Mouse (Mus musculus) thymus, postnatal 14 days (tissue): ENCODE results near the gene Srgap1.
A peak's percentile ranks its signal among the peaks of the same experiment; 100 is the strongest.

Source experiments
- DNase-seq: peaks from one replicate; pipeline ENCODE4 v3.0.0; 2021

Srgap1 gene

GRCm38 (mm10) chr10:121877906-121878305 lies 169.2 kb downstream of the Srgap1 start:
- no peak for DNase-seq

DNA sequence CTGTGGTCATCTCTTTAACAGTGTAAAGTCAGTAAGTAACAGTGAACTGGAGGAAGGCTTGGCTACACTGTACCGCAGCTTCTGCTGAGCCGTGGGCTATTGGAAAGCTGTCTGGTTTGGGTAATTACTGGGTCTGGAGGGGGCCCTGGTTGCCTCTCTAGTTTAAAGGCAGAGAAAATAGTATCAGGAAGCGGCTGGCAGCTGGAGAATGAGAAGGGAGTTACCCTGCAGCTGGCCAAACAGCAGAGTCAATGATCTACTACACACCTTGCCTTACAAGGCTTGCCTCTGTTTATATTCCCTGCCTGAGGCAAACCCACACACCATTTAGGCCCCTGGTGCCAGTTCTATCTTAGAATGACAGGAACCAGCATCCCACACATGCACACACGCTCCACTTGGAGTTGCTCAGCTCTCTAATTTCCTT lies 174.0 kb downstream of the Srgap1 start:
- DNase-seq: no peak

GRCm38 (mm10) chr10:121869941-121870340 lies 177.2 kb downstream of the Srgap1 start:
- DNase-seq: no peak

GRCm38 (mm10) chr10:121868255-121868654 lies 178.9 kb downstream of the Srgap1 start:
- DNase-seq: no peak

DNA sequence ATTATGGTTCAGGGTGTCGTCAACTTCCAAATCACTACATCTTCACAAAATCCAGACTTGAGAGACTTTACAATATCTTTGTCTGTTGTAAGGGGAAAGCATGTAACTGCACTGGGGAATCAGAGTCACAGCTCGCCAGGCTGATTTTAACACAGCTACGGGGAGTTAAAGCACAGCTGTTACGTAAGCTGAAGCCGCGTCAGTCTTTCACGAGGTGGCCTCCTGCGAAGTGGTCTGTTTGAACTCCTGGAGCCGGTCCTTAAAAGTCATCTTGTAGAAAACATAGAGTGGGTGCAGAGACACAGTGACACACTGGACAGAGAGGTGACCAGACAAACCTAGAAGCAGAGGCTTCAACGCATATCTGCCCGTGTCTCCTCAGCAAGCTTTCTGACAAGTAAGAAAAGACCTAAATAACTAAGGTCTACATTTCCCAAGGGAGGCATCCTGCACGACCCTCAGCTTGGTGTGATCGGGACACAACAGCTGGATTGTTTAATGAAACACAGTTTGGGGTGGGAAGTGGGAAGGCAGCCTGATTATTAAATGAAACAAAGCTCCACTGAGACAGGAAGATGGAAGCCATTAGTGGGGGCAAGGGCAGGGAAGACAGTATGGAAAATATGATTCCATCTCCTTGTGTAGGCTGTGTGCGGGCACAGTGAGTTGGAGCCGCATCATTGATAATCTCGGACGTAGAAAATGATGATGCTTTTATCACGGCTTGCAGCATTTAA lies 181.4 kb downstream of the Srgap1 start:
- DNase-seq: no peak

DNA sequence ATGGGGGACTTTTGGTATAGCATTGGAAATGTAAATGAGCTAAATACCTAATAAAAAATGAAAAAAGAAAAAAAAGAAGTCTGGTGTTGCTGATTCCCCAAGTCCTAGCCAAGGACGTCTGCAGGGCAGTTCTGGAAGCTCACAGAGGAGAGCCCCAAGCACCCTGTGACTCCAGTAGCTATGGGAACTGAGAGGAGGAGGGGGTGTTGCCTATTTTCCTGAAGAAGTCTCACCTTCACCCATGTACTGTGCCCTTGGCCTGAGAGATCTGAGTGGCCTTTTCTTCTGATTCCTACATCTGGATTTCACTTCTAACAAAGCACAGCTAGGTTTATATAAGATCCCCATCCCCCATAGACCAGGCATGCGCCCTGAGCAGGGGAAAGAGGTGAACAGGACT lies 186.2 kb downstream of the Srgap1 start:
- no peak for DNase-seq

- no peak for DNase-seq
Observed at GRCm38 (mm10) chr10:121859803-121860571, 187.1 kb downstream of the Srgap1 start.

DNA sequence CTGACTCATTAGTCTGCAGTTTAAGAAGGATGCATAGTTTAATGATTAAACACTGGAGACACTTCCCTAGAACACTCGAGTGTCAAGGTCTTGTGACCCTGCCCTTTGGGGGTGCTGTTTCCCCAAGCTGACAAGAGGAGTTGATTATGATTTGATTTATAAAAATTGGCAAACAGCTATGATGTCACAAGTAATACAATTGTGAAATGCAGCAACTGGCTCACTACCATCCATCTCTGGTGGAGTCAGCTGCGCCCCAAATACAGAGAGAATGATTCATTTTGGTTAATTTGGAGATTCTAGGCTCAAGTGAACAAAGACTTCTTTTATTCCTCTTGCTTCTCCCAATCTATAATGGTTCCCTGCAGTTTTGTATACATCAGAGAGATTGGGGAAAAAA lies 188.2 kb downstream of the Srgap1 start:
- no peak for DNase-seq

DNA sequence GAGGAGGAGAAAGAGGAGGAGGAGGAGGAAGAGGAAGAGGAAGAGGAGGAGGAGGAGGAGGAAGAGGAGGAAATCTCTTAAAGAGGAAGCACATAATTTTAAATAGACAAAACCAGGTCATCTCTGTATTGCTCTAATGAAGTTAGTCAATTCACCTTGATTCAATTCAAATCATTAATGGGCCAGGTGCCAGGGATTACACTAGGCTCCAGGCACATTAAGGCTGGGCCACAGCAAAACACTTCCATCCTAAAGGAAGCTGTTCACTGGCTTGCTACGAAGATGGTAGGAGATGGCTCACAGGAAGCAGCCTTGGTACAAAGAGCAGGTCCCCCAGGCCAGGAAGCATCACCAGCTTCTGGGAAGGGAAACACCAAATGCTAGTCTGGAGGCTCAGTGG lies 189.0 kb downstream of the Srgap1 start:
- DNase-seq: no peak

DNA sequence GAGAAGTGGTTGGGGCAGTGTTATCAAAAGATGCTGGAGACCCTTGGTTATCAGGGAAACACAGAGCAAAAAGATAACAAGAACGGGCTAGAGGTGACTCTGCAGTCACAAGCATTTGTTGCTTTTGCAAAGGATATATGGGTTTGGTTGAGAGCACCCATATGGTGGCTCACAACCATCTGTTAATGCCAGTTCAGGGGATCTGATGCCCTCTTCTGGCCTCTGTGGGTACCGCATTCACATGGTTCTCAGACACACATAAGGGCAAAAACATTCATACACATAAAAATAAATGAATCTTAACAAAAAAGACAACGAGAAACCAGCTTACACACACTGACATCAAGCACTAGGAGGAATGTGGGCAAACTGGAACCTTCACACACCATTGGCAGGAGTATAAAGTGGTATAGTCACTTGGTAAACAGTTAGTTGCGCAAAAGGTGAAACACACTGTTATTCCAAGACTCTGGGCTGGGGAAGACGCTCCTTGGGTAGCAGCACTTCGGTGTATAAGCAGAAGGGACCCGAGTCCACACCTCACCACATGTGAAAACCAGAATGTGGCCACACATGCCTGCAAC lies 191.2 kb downstream of the Srgap1 start:
- peak; percentile 28 for DNase-seq

DNA sequence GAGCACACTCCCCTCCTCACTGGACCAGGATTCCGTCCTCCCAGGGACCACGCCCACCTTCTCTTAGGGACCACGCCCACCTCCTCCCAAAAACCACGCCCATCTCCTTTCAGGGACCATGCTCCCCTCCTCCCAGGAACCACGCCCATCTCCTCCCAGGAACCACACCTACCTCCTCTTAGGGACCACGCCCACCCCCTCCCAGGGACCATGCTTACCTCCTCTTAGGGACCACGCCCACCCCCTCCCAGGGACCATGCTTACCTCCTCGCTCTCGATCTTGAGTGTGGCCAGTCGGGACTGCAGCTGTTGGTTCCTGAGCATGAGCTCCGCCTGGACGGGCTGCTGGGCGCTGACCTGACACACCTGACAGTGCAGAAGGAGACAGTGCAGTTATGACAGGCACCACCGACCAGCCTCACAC lies 193.7 kb downstream of the Srgap1 start:
- DNase-seq: no peak

- no peak for DNase-seq
Observed at GRCm38 (mm10) chr10:121849496-121849895, 197.6 kb downstream of the Srgap1 start.

DNA sequence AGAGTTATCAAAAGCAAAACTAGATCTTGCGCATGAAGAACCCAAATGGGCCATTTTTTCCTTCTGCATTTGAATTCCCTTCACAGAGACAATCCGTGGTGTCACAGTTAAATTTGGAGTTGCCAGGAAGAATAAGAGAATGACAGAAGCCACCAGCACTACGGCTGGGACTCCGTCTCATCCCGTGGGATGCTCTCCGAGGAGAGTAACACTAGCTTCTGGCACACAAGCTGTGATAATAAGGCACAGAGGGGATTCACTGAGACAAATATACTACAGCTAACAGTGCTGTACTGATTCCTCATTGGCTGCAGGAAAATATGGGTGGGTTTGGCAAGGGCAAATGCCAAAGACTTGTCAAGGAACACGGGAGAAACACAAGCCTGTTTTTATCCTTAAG lies 201.4 kb downstream of the Srgap1 start:
- no peak for DNase-seq

GRCm38 (mm10) chr10:121837166-121837898 lies 209.8 kb downstream of the Srgap1 start:
- DNase-seq: no peak

DNA sequence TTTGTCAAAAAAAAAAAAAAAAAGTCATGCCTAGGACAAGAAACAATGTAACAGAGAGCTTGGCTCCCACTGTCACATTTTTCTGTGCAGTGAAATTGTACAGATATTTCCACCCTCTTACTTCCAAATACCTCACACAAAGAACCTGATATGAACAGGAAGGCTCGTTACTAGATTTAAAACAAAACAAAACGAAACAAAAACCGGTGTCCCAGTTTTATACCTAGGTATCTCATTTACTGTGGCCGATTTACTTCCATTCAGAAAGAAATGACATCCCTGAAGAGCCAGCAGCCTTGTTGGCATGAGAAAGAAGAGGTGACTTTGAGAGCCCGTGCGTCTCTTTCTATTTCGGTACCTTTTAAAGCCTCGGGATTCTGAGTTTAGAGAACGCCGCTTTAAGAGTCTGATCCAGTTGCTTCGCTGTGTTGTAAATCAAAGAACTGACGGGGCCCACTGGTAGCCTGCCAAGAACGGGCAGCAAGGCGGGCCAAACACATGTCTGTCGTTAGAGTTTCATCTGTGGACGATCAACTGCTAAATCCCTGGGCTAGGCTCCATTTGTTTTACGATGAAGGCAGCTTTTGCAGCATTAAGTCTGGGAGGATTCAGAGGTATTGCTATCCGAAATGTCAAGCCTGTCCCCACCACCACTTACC lies 210.5 kb downstream of the Srgap1 start:
- no peak for DNase-seq

DNA sequence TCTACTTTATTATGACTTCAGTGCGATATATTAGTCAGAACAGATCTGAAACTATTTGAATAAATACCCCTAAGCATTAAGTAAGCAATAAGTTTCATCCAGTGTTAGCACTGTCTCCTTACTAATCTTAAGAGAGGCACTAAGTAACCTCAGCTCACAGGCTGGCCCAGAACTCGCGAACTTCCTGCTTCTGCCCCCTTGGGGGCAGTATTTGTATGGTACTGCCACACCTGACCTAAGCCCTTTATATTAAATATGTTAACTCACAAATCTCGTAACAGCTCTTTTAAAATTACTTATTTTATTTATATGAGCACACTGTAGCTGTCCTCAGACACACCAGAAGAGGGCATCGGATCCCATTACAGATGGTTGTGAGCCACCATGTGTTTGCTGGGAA lies 213.7 kb downstream of the Srgap1 start:
- no peak for DNase-seq

DNA sequence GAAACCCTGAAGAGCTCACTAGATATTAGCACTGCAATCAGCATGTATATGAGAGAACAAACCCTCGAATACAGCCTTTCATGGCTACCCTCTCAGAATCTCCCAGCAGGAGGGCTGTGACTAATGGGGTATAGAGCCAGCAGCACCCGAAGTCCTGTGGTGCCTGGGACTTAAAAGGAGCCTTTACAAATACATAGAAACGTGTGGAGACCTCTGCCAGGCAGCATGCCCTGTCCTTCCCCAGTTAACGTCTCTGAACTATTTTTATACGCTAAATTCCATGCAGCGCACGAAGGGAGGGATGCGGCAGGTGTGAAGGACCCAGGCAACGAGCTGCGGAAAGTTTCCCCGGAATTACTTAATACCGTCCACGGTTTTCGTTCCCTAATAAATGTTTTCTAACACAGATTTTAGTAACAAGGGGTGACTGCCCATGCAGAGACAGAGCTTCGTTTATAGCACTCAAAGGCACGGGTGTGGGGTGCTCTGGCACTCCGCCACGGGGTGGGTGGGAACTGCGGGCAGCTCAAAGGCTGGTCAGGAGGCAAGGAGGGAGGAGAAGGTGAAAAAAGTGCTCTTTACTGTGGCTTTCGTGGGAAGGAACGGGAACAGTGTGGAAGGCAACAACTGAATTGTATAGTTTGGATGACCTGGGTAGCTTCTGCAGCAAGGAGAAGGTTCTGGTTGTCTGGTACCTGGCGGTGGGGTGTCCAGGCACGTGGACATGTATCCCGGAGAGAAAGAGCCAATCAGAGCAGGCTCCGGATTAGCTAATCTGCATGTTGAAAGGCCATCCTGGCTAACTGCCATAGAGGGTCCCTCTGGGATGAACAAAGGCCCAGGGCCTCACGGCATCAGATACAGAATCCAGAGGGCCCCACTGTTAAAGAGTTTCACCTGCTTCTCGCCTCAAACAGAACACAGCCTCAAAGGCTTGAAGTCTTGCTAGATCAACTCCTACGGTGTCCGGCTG lies 216.5 kb downstream of the Srgap1 start:
- no peak for DNase-seq

DNA sequence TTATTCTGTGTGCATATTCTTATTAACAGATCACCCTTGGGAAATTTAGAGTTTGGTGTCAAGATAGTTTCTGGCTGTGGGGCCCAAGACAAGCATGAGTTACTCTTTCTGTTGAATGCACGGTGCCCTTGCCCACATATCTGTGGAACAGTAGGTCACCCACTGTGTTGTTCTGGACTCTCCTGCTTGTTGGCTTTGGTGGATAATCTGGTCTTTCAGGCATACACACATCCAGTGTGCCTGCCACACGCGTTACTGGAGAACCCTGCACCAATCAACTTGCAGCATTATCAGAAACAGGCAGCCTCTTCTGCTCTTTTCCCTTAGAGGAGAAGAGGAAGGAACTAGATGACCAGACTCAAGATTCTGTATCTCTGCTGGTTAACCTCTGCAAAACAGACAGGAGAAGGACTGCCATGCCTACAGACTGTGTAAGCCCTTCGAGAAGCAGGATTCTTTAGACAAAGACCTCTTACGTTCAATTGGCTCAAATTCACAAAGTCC lies 217.3 kb downstream of the Srgap1 start:
- no peak for DNase-seq

DNA sequence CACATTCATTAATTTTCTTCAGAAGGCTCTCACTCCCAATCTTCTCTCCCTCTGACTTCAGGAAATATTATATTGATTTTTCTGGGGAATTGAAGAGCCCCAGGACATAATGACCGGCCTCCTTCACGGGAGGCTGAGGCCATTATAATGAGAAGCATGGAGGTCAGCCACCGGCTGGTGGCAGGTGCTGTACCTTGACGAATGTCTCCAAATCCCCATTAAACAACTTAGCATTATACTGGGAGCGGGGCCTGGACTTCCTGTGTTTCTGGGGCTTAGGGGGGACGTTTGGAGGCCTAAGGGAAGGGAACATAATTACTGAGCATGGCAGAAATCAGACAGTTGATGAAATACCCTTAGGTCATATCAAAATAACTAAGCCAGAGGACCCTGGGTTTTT lies 218.1 kb downstream of the Srgap1 start:
- no peak for DNase-seq

DNA sequence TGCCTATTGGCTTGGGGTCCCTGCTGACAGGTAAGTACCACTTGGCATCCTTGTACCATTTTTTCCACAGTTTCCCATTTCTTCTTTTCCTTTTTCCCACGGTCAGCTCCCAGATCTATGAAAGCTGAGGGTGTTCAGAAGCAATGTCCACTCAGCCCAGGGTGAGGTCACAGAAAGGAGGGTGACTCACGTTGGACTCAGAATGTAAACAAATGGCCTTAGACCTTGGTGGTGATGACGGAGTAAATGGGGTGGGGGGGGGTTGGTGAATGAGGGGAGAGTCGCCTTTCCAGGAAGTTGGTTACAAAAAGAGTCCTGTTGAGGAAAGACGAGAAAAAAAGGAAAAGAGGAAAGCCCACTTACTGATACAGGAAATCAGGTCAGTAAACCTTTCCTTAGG lies 224.4 kb downstream of the Srgap1 start:
- no peak for DNase-seq

DNA sequence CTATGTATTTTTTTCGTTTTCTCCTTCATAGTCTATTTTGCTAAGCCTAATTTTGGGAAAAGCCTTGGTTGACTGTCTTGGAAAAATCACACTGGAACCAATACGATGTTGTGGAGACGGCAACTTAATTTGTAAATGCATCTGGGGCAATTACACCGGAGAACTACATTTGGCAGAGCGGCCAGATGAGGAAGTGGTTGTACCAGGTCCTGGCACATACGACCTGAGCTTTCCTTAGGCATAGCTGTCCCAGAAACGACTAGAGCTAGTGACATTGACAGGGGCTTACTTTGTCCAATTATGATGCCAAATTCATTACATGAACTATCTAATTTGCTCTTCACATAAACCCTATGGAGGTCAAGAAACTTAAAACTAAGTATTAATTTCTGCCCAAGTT lies 226.3 kb downstream of the Srgap1 start:
- DNase-seq: no peak
